Comparison of ENCODE assay signal across 10 mouse cellular contexts in genomic region chr19:21510116-21510515, GRCm38 (mm10). TPM values are rescaled to one million over a fixed set of nuclear protein-coding genes. Genes with fewer than 3 reads are reported as not detected.
DNase-seq lines count a peak whose midpoint lies in the region; ATAC-seq and TF ChIP-seq lines count a peak whose summit lies in the region.
"Had no signal": no experiment of that assay in that cellular context is flagged by ENCODE, and none has a peak within 500 bp of the region (broad histone marks: within the 10 kb centered on the region; RNA-seq: fewer than 3 reads in every experiment).

No protein-coding gene starts in this region.

- peak; percentile 24; the same call in 1 of the 2 replicates for TF ChIP-seq CTCF in testis, adult 2 months (IDR thresholded peaks at IDR 0.05; ENCODE audit: control insufficient read depth, insufficient read depth, insufficient replicate concordance, low read depth, low read length)
- peak; percentile 59 for TF ChIP-seq CTCF in liver, embryonic 14.5 days (IDR thresholded peaks at IDR 0.05; ENCODE audit: low read depth)

- no peak for TF ChIP-seq POLR2A in testis, adult 2 months (IDR thresholded peaks at IDR 0.05; ENCODE audit: control insufficient read depth, low read depth, low read length)

- no peak overlapping the region for H3K9ac ChIP-seq in liver, embryonic 14.5 days (replicated peaks)
- H3K9ac ChIP-seq: hindbrain, embryonic 15.5 days; neural tube, embryonic 13.5 days had no signal

- intact Hi-C loops in gastrocnemius, postnatal 14 days (cut with DNase I; ENCODE audit: low total_unique reads), result loop anchor here (1.0 kb wide), 1 partner anchor 137 kb away; no protein-coding TSS in a partner anchor

- no peaks in the 10 kb centered on the region for H3K4me1 ChIP-seq in testis, adult 2 months (ENCODE audit: control insufficient read depth, insufficient read depth, low read length)
- no peaks in the 10 kb centered on the region for H3K4me1 ChIP-seq in liver, embryonic 14.5 days (replicated peaks; ENCODE audit: control insufficient read depth in 2 of 2, insufficient read depth in 2 of 2, low read length in 1 of 2)
- H3K4me1 ChIP-seq: hindbrain, embryonic 15.5 days; neural tube, embryonic 13.5 days had no signal

- peak; percentile 52 for DNase-seq in gastrocnemius, adult 18-20 months (ENCODE audit: low spot score)
- no peak for DNase-seq in gastrocnemius, postnatal 25 days
- DNase-seq in testis, postnatal 14 days (ENCODE audit: low spot score), result no peak
- peak; percentile 5 for DNase-seq in cerebellum, adult 11-12 months
- DNase-seq in gastrocnemius, postnatal 14 days, result peak; percentile 32
- peak in 2 of 3 experiments; percentile 2 to 7 for DNase-seq in liver, embryonic 14.5 days (ENCODE audit: low read depth in 3 of 3, low spot score in 3 of 3)
- DNase-seq in splenic B cell, adult 2 months (ENCODE audit: low read depth, low spot score), result peak; percentile 61

- no peak overlapping the region for H3K4me2 ChIP-seq in liver, embryonic 14.5 days (ENCODE audit: low read depth)
- H3K4me2 ChIP-seq: hindbrain, embryonic 15.5 days; neural tube, embryonic 13.5 days had no signal

- no peak overlapping the region for H3K4me3 ChIP-seq in testis, adult 2 months (ENCODE audit: control insufficient read depth, low read depth, low read length)
- H3K4me3 ChIP-seq in liver, embryonic 14.5 days (ENCODE audit: insufficient read depth in 1 of 2, low read depth in 2 of 2, low read length in 2 of 2), result no peak overlapping the region
- H3K4me3 ChIP-seq: hindbrain, embryonic 15.5 days; neural tube, embryonic 13.5 days had no signal

- WGBS in liver, embryonic 14.5 days (ENCODE audit: insufficient replicate concordance), result 29% methylated on average over 3 of the region's 3 CpGs

- H3K36me3 ChIP-seq in testis, adult 2 months (ENCODE audit: control insufficient read depth, insufficient read depth, low read length), result no peaks in the 10 kb centered on the region
- H3K36me3 ChIP-seq in liver, embryonic 14.5 days (replicated peaks; ENCODE audit: control insufficient read depth, insufficient read depth, low read depth), result no peaks in the 10 kb centered on the region
- no peaks in the 10 kb centered on the region for H3K36me3 ChIP-seq in splenic B cell, adult 2 months (ENCODE audit: control insufficient read depth, insufficient read depth, low read length, poor library complexity, severe bottlenecking)
- H3K36me3 ChIP-seq: hindbrain, embryonic 15.5 days; neural tube, embryonic 13.5 days had no signal

- no peaks in the 10 kb centered on the region for H3K9me3 ChIP-seq in liver, embryonic 14.5 days (ENCODE audit: control insufficient read depth, low read length)
- H3K9me3 ChIP-seq: hindbrain, embryonic 15.5 days; neural tube, embryonic 13.5 days had no signal

- no peak overlapping the region for H3K27ac ChIP-seq in testis, adult 2 months (ENCODE audit: control insufficient read depth, insufficient read depth, low read depth, low read length)
- H3K27ac ChIP-seq in liver, embryonic 14.5 days, result no peak overlapping the region
- H3K27ac ChIP-seq: hindbrain, embryonic 15.5 days; neural tube, embryonic 13.5 days had no signal

- TF ChIP-seq EP300 in liver, embryonic 14.5 days (IDR thresholded peaks at IDR 0.05; ENCODE audit: low read depth), result no peak

- no peaks in the 10 kb centered on the region for H3K27me3 ChIP-seq in testis, adult 2 months (ENCODE audit: control insufficient read depth, insufficient read depth, low read length)
- H3K27me3 ChIP-seq in liver, embryonic 14.5 days (ENCODE audit: control insufficient read depth, insufficient read depth, low read length), result no peaks in the 10 kb centered on the region
- no peaks in the 10 kb centered on the region for H3K27me3 ChIP-seq in splenic B cell, adult 2 months (ENCODE audit: control insufficient read depth, insufficient read depth, low read length, poor library complexity, severe bottlenecking)
- H3K27me3 ChIP-seq: hindbrain, embryonic 15.5 days; neural tube, embryonic 13.5 days had no signal

- no peak for ATAC-seq in liver, embryonic 14.5 days (ENCODE audit: insufficient read depth)

RNA-seq across cellular contexts. Expression of gene Gda, which starts 36.9 kb away (rescaled TPM):
- 1 to 10 TPM; 6.4 to 7.7 TPM for total RNA-seq in gastrocnemius, adult 18-20 months (2021)
- 1 to 10 TPM; 4.9 to 8.5 TPM for total RNA-seq in gastrocnemius, postnatal 25 days (2021)
- polyA plus RNA-seq in testis, adult 2 months (2012; rRNA removed), result 0.78 and 1.0 TPM in 2 replicates
- total RNA-seq in gastrocnemius, postnatal 14 days (2021), result 1 to 10 TPM; 3.6 to 4.5 TPM
- polyA plus RNA-seq in liver, embryonic 14.5 days (2012; rRNA removed), result 0.44 and 0.87 TPM in 2 replicates
- 0.79 and 0.92 TPM in 2 replicates for polyA plus RNA-seq in liver, embryonic 14.5 days (2014; fragmentation: Nextera tagmentation; extraction: Ambion mirVana)

Comparison
In these comparisons a context has a peak if more than half of its experiments do, and no peak if none do; other contexts are left out.
1. DNase-seq: peak in gastrocnemius, adult 18-20 months (single experiment), cerebellum, adult 11-12 months (single experiment), gastrocnemius, postnatal 14 days (single experiment), liver, embryonic 14.5 days (2 of 3) and splenic B cell, adult 2 months (single experiment); none in gastrocnemius, postnatal 25 days (single experiment) and testis, postnatal 14 days (single experiment).